Mouse (Mus musculus) liver, postnatal 0 days (tissue): ENCODE data around the gene Btd. TPM values are rescaled to one million over a fixed set of nuclear protein-coding genes. Genes with fewer than 3 reads are reported as not detected.
"Not testable (repeated sequence)": the region's sequence is repeated elsewhere in the genome, so short reads cannot be mapped to it uniquely, and the experiment has no call there.

Experiments used
- ATAC-seq: fragments of 200-750 bp; cut with Nextera tagmentation; 2 replicates; pipeline ENCODE4 v1.8.0; 2017; ENCODE audit warnings: mild to moderate bottlenecking, moderate library complexity
- DNase-seq: peaks from one replicate; pipeline ENCODE4 v3.0.0-alpha.2; 2016
- H3K27ac ChIP-seq: fragments of 300-500 bp; sonication (generic); 2 replicates; pipeline ENCODE4 v1.5.1; 2014; ENCODE audit warnings: antibody characterized with exemption, moderate library complexity, mild to moderate bottlenecking, low read depth
- H3K27me3 ChIP-seq: fragments of 300-500 bp; sonication (generic); 2 replicates; pipeline ENCODE4 v1.6.1; 2014; ENCODE audit warnings: low read length, control low read depth, mixed read lengths; ENCODE audit not compliant: insufficient read depth
- H3K36me3 ChIP-seq: fragments of 300-500 bp; sonication (generic); replicated peaks from 2 replicates; pipeline ENCODE4 v1.6.1; 2014; ENCODE audit warnings: mild to moderate bottlenecking, control low read depth, low read length, moderate library complexity, mixed read lengths; ENCODE audit not compliant: insufficient read depth
- H3K4me1 ChIP-seq: fragments of 300-500 bp; sonication (generic); 2 replicates; pipeline ENCODE4 v1.6.1; 2014; ENCODE audit warnings: antibody characterized with exemption, mild to moderate bottlenecking, control low read depth; ENCODE audit not compliant: insufficient read depth
- H3K4me2 ChIP-seq: fragments of 300-500 bp; sonication (generic); 2 replicates; pipeline ENCODE4 v1.6.1; 2014; ENCODE audit warnings: low read depth, mild to moderate bottlenecking, low read length, moderate library complexity, mixed read lengths
- H3K4me3 ChIP-seq: fragments of 300-500 bp; sonication (generic); 2 replicates; pipeline ENCODE4 v1.5.1; 2014; ENCODE audit warnings: low read depth, low read length
- H3K9ac ChIP-seq: fragments of 300-500 bp; sonication (generic); replicated peaks from 2 replicates; pipeline ENCODE4 v1.6.1; 2014; ENCODE audit warnings: mild to moderate bottlenecking, moderate library complexity
- H3K9me3 ChIP-seq: fragments of 300-500 bp; sonication (generic); 2 replicates; pipeline ENCODE4 v1.6.1; 2016; ENCODE audit warnings: mild to moderate bottlenecking, control low read depth, low read length, mixed read lengths
- CTCF ChIP-seq: sonication (generic); IDR thresholded peaks from 2 replicates; pipeline ENCODE4 v1.5.1; 2016; ENCODE audit warnings: antibody characterized with exemption, low read depth
- EP300 ChIP-seq: IDR thresholded peaks from 2 replicates; pipeline ENCODE4 v1.6.1; 2016; ENCODE audit warnings: antibody characterized with exemption, low read depth, mild to moderate bottlenecking
- WGBS: fragments of 180-500 bp; shearing (Covaris S2); extraction: QIAGEN DNeasy Blood & Tissue Kit; methylation state at CpG from one replicate; pipeline ENCODE4 v1.1.7; 2014; ENCODE audit not compliant: insufficient replicate concordance; 5-methylcytosine and 5-hydroxymethylcytosine counted together
- polyA plus RNA-seq: library from polyadenylated mRNA; unstranded; fragments of >200 nt; fragmentation: Nextera tagmentation; extraction: Ambion mirVana; gene quantifications from 2 replicates; pipeline ENCODE4 v1.2.1, GENCODE M21; 2015

Btd gene
- polyA plus RNA-seq, 1 experiment from 2014 or later, result 44.1 TPM

DNA sequence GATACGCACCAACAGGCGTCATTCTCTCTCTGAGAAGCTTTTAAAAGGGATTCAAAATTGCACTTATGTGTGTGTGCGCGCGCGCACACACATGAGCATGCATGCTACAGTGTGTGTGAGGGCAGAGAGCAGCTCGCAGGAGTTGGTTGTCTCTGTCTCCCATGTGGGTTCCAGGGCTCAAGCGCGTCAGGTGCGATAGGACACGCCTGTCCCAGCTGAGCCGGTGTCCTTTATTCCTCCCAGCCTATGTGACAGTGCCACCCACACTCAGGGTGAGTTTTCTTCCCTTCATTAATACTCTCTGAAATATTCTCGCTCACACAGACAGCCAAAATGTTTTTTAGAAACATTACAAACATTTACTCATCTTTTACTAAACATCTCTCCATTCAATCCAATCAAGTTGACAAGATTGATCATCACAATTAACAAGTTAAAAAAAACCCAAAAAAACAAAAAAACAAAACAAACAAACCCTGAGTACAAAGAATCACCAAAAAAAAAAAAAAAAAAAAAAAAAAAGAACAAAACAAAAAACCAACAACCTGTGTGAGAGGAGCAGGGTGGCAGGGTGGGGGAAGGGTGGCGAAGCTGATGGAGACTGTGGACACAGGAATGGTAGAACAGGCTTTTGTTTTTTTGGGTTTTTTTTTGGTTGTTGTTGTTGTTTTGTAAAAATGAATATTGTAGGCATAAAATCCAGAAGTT, 38.8 kb upstream of the Btd start:
- TF ChIP-seq CTCF (no peak), EP300 (no peak)
- 90% methylated on average over 14 of the region's 14 CpGs for WGBS
- no peak for DNase-seq
- peak; percentile 51; the same call in 1 of the 2 replicates for ATAC-seq
- H3K4me3 ChIP-seq, result no peak overlapping the region
- no peak overlapping the region for H3K4me2 ChIP-seq
- H3K4me1 ChIP-seq, result 0 out of 2 replicates have a peak, but pooled peaks cover 5% of the 10 kb centered on the region
- H3K9ac ChIP-seq, result no peak overlapping the region
- peaks cover 12% of the 10 kb centered on the region for H3K36me3 ChIP-seq
- H3K27me3 ChIP-seq, result no peaks in the 10 kb centered on the region
- H3K9me3 ChIP-seq, result no peaks in the 10 kb centered on the region
- H3K27ac ChIP-seq, result no peak overlapping the region

DNA sequence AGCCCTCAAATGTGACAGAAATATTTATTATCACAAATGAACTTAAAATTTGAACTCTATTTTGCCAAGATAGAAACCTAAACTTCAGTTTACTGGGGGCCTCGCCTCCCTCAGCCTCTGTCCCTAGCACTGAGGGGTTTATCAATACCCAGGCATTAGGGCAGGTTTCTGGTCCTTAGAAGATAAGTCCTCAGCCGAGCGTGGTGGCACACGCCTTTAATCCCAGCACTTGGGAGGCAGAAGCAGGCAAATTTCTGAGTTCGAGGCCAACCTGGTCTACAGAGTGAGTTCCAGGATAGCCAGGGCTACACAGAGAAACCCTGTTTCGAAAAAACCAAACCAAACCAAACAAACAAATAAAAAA, 38.2 kb upstream of the Btd start:
- H3K9ac ChIP-seq, H3K4me2 ChIP-seq, H3K27me3 ChIP-seq, H3K4me3 ChIP-seq, DNase-seq, H3K9me3 ChIP-seq, H3K4me1 ChIP-seq, H3K27ac ChIP-seq: not testable (repeated sequence)
- peak; percentile 82 for ATAC-seq
- peak; percentile 82 for TF ChIP-seq EP300
- 61% methylated on average over 6 of the region's 6 CpGs for WGBS
- H3K36me3 ChIP-seq, result peaks cover 12% of the 10 kb centered on the region

DNA sequence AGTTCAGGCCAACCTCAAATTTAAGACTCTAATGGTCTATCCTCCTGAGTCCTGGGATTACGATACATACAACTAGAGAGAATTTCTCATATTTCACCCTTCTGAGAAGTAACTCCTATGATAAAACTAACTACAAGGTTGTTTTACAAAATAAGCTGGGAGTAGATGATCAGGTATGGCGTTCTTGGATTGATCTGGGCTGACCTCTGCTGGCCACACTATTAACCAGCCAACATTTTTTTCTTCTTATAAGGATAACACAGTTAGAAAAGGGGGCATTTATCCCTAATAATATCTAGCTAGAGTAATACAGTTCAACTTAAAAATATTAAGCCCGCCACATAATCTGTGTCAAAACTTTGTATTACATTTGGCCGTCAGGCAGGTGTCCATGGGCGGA, 35.9 kb upstream of the Btd start:
- Histone ChIP-seq H3K4me2 (no peak overlapping the region), H3K9ac (no peak overlapping the region), H3K36me3 (peaks cover 18% of the 10 kb centered on the region), H3K4me1 (0 out of 2 replicates have a peak, but pooled peaks cover 5% of the 10 kb centered on the region), H3K27ac (no peak overlapping the region), H3K27me3 (no peaks in the 10 kb centered on the region), H3K9me3 (no peaks in the 10 kb centered on the region), H3K4me3 (no peak overlapping the region)
- 79% methylated on average over 5 of the region's 5 CpGs for WGBS
- ATAC-seq (no peak), DNase-seq (no peak)
- TF ChIP-seq EP300 (no peak), CTCF (peak; percentile 63)

DNA sequence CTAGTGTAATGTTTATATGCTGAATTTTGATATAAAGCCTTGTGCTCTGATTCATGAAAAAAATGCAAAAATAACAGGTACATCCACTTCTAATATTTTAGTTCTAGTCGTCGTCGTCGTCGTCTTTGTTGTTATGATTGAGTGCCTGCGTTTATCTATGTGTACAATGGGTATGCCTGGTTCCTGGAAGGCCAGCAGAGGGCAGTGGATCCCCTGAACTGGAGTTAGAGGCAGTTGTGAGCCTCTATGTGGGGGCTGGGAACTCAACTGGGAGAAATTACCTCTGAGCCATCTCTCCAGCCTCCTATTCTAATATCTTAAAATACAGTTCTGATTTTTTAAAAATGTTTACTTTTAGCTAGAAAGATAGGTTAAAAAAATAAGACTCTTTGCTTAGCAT, 35.3 kb upstream of the Btd start:
- ATAC-seq, result no peak
- TF ChIP-seq EP300 (no peak), CTCF (peak; percentile 54)
- Histone ChIP-seq H3K27me3 (no peaks in the 10 kb centered on the region), H3K4me2 (no peak overlapping the region), H3K27ac (no peak overlapping the region), H3K36me3 (peaks cover 20% of the 10 kb centered on the region), H3K9me3 (no peaks in the 10 kb centered on the region), H3K4me3 (no peak overlapping the region), H3K4me1 (0 out of 2 replicates have a peak, but pooled peaks cover 5% of the 10 kb centered on the region), H3K9ac (no peak overlapping the region)
- DNase-seq, result no peak
- WGBS, result 69% methylated on average over 6 of the region's 6 CpGs

DNA sequence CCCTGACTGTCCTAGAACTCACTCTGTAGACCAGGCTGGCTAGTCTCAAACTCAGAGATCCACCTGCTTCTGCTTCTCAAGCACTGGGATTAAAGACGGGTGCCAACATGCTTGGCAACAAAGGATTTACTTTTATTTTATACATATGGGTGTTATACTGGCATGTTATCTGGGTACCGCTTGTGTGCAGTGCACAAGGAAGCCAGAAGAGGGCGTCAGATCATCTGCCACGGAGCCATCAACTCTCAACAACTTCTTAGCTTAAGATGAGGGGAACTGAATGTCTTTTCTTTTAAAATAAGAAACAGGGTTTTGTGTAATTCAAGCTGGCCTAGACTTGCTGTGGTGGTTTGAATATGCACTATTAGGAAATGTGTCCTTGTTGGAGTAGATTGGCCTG, 28.8 kb upstream of the Btd start:
- Histone ChIP-seq H3K4me3 (no peak overlapping the region), H3K27me3 (no peaks in the 10 kb centered on the region), H3K36me3 (peaks cover 29% of the 10 kb centered on the region), H3K27ac (no peak overlapping the region), H3K9ac (no peak overlapping the region), H3K4me2 (no peak overlapping the region), H3K4me1 (no peaks in the 10 kb centered on the region), H3K9me3 (no peaks in the 10 kb centered on the region)
- ATAC-seq (no peak), DNase-seq (no peak)
- WGBS, result 69% methylated on average over 4 of the region's 4 CpGs
- TF ChIP-seq EP300 (no peak), CTCF (peak; percentile 46)

DNA sequence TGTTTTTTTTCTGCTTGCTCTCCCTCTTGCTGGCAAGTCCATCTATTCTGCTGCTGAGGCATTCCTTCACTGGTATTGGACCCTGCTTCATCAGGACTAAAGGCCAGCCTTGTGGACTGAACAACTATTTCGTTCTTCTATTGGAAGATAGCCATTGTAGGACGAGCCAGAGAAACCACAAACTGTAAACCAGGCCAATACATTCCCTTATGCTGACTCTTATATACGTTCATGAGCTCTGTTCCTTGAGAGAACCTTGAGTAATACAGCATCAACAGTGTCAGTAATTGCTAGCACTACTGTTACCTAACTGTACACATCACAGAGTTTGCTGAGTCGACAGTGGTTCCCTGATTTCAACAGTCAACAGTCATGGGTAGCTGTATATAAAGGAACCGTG, 27.2 kb upstream of the Btd start:
- no peak for DNase-seq
- Histone ChIP-seq H3K4me3 (no peak overlapping the region), H3K9me3 (no peaks in the 10 kb centered on the region), H3K27me3 (no peaks in the 10 kb centered on the region), H3K4me2 (no peak overlapping the region), H3K36me3 (peaks cover 37% of the 10 kb centered on the region), H3K4me1 (no peaks in the 10 kb centered on the region), H3K9ac (no peak overlapping the region), H3K27ac (no peak overlapping the region)
- no peak for TF ChIP-seq EP300
- no peak for TF ChIP-seq CTCF
- no peak for ATAC-seq
- 67% methylated on average over 5 of the region's 5 CpGs for WGBS

DNA sequence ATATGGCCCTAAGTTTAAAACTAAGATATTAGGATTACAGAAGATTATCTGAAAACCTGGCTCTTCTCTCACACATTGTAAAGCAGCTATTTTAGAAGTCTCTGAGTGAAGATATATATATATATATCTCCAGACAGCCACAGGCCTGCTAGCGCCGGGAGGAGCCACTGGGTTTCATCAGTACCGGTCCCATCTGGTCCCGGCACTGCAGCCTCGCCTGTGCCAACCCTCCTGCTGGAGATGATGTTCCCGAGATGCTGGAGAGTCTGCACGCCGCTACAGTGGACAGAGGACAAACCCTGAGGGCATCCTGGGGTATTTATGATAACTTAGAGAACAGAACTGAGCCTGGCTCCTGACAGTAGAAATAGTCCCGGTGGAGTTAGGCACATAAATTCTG, 23.6 kb upstream of the Btd start:
- H3K4me1 ChIP-seq, result no peaks in the 10 kb centered on the region
- H3K9ac ChIP-seq, result no peak overlapping the region
- no peaks in the 10 kb centered on the region for H3K9me3 ChIP-seq
- no peaks in the 10 kb centered on the region for H3K27me3 ChIP-seq
- ATAC-seq, result no peak
- H3K4me2 ChIP-seq, result no peak overlapping the region
- DNase-seq, result no peak
- peaks cover 49% of the 10 kb centered on the region for H3K36me3 ChIP-seq
- 87% methylated on average over 9 of the region's 9 CpGs for WGBS
- no peak overlapping the region for H3K4me3 ChIP-seq
- no peak overlapping the region for H3K27ac ChIP-seq
- TF ChIP-seq CTCF, result no peak
- no peak for TF ChIP-seq EP300
